Mouse (Mus musculus) brain, embryonic 14.5 days (tissue): Measurements from ENCODE around the gene Ercc2. TPM values are rescaled to one million over a fixed set of nuclear protein-coding genes. Genes with fewer than 3 reads are reported as not detected.

ENCODE experiments used
- DNase-seq: peaks from one replicate; pipeline ENCODE4 v3.0.0-alpha.2; 2011; ENCODE audit warnings: low read depth
- CTCF ChIP-seq: fragments of 200-500 bp; IDR thresholded peaks from 2 replicates; pipeline ENCODE4 v1.5.1; 2012; ENCODE audit warnings: inconsistent platforms, mild to moderate bottlenecking, moderate library complexity, borderline replicate concordance; ENCODE audit not compliant: insufficient read depth, insufficient read length; ENCODE audit errors: extremely low read depth
- POLR2A ChIP-seq: fragments of 200-500 bp; IDR thresholded peaks from 2 replicates; pipeline ENCODE4 v1.6.1; 2012; ENCODE audit warnings: mild to moderate bottlenecking, inconsistent platforms, borderline replicate concordance; ENCODE audit not compliant: poor library complexity, insufficient read depth, insufficient read length, severe bottlenecking; ENCODE audit errors: extremely low read depth
- polyA plus RNA-seq: library from polyadenylated mRNA; depleted of rRNA; stranded (reverse); fragments of >200 nt; gene quantifications from 2 replicates; pipeline ENCODE4 v1.2.3, GENCODE M21; 2012

Ercc2 gene
- polyA plus RNA-seq, 1 experiment: 81.7 TPM

- DNase-seq: peak; percentile 84
- no peak for TF ChIP-seq POLR2A
- no peak for TF ChIP-seq CTCF
Observed at GRCm38 (mm10) chr7:19359892-19360641, 21.7 kb upstream of the Ercc2 start.

- DNase-seq: peak; percentile 95
- TF ChIP-seq POLR2A (0 out of 2 replicates have a peak, but pooled peaks have one; percentile 6), CTCF (no peak)
Observed at GRCm38 (mm10) chr7:19360944-19361343, 20.9 kb upstream of the Ercc2 start.

GRCm38 (mm10) chr7:19361720-19362119 is 20.1 kb upstream of the Ercc2 start:
- TF ChIP-seq CTCF: peak; percentile 67
- TF ChIP-seq POLR2A: no peak
- peak; percentile 43 for DNase-seq

- peak; percentile 24 for DNase-seq
- TF ChIP-seq POLR2A (no peak), CTCF (no peak)
Observed at GRCm38 (mm10) chr7:19362276-19362675, 19.5 kb upstream of the Ercc2 start.

GRCm38 (mm10) chr7:19363881-19364280 is 17.9 kb upstream of the Ercc2 start:
- DNase-seq: peak; percentile 42
- TF ChIP-seq POLR2A (no peak), CTCF (peak; percentile 66)

GRCm38 (mm10) chr7:19365376-19365775 is 16.4 kb upstream of the Ercc2 start:
- TF ChIP-seq POLR2A (no peak), CTCF (no peak)
- no peak for DNase-seq

- DNase-seq: no peak
- TF ChIP-seq POLR2A: no peak
- TF ChIP-seq CTCF: no peak
Observed at GRCm38 (mm10) chr7:19368380-19368779, 13.4 kb upstream of the Ercc2 start.

- peak; percentile 93 for TF ChIP-seq CTCF
- no peak for TF ChIP-seq POLR2A
Observed at GRCm38 (mm10) chr7:19369823-19370425, 11.9 kb upstream of the Ercc2 start.

GRCm38 (mm10) chr7:19373367-19373766 is 8.4 kb upstream of the Ercc2 start:
- DNase-seq: no peak
- TF ChIP-seq CTCF (no peak), POLR2A (no peak)

More at GRCm38 (mm10) chr7:19369823-19370425, 11.9 kb upstream of the Ercc2 start:
- peak; percentile 81 for DNase-seq

- TF ChIP-seq CTCF (no peak), POLR2A (no peak)
- no peak for DNase-seq
Observed at GRCm38 (mm10) chr7:19375368-19375767, 6.4 kb upstream of the Ercc2 start.

GRCm38 (mm10) chr7:19376019-19376418 is 5.8 kb upstream of the Ercc2 start:
- no peak for DNase-seq
- no peak for TF ChIP-seq POLR2A
- TF ChIP-seq CTCF: no peak
